Mouse (Mus musculus) intestine, embryonic 15.5 days (tissue): ENCODE data around the gene Ost4. TPM values are rescaled to one million over a fixed set of nuclear protein-coding genes. Genes with fewer than 3 reads are reported as not detected.

Source experiments
- ATAC-seq: fragments of 200-750 bp; cut with Nextera tagmentation; 2 replicates; pipeline ENCODE4 v1.8.0; 2017; ENCODE audit warnings: moderate TSS enrichment, moderate library complexity
- H3K27ac ChIP-seq: fragments of 300-500 bp; sonication (generic); 2 replicates; pipeline ENCODE4 v1.5.1; 2015; ENCODE audit warnings: mild to moderate bottlenecking, inconsistent platforms
- H3K27me3 ChIP-seq: fragments of 300-500 bp; sonication (generic); replicated peaks from 2 replicates; pipeline ENCODE4 v1.6.1; 2015; ENCODE audit warnings: inconsistent platforms
- H3K36me3 ChIP-seq: fragments of 300-500 bp; sonication (generic); 2 replicates; pipeline ENCODE4 v1.6.1; 2015; ENCODE audit warnings: inconsistent platforms
- H3K4me1 ChIP-seq: fragments of 300-500 bp; sonication (generic); replicated peaks from 2 replicates; pipeline ENCODE4 v1.6.1; 2015; ENCODE audit warnings: inconsistent platforms
- H3K4me2 ChIP-seq: fragments of 300-500 bp; sonication (generic); replicated peaks from 2 replicates; pipeline ENCODE4 v1.6.1; 2015; ENCODE audit warnings: mild to moderate bottlenecking, inconsistent platforms
- H3K4me3 ChIP-seq: fragments of 300-500 bp; sonication (generic); replicated peaks from 2 replicates; pipeline ENCODE4 v1.5.1; 2015; ENCODE audit warnings: inconsistent platforms
- H3K9ac ChIP-seq: fragments of 300-500 bp; sonication (generic); 2 replicates; pipeline ENCODE4 v1.6.1; 2015; ENCODE audit warnings: inconsistent platforms
- H3K9me3 ChIP-seq: fragments of 300-500 bp; sonication (generic); 2 replicates; pipeline ENCODE4 v1.6.1; 2016; ENCODE audit warnings: inconsistent platforms
- WGBS: fragments of 180-500 bp; shearing (Covaris S2); methylation state at CpG from one replicate; pipeline ENCODE4 v1.1.7; 2015; 5-methylcytosine and 5-hydroxymethylcytosine counted together
- polyA plus RNA-seq: library from polyadenylated mRNA; unstranded; fragments of >200 nt; fragmentation: Nextera tagmentation; extraction: Ambion mirVana; gene quantifications from 2 replicates; pipeline ENCODE4 v1.2.1, GENCODE M21; 2015

Gene Ost4
- polyA plus RNA-seq: 449 and 476 TPM in 2 replicates

DNA sequence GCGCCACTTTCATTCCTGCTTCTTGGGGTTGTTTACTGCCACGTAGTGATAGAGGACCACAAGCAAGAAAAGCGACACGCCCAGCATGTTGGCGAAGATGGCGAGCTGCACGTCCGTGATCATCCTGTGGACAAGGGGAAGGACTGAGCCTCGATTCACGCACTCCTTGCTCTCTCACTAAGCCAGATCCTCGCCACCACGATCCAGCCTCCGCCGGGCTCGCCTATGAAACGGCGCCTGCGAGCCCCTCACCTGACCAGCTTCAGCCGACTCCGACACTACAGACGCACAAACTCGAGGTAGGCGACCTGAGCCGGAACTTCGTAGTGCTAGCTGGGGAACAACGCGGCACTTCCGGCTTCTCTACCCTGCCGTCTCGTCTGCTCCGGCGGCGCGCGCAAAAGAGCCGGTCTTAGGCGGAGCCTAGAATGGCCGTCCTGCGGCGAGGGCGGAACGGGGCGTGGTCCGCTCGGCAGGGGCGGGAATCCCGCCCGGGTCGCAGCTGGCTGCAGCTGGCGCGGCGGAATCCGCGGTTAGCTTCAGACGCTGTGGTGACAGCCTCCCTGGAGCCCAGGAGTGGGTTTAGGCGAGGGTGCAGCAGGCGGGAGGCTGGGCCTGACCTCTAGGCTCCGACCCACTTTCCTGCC, at the start of gene Ost4:
Ost4 (minus strand) TSS at position 376 of the 647 bp plus-strand sequence.
- Histone ChIP-seq H3K4me2 (peak within 1 kb of the TSS; percentile 93), H3K36me3 (peaks cover 21% of the 10 kb centered on the region; the same call in 1 of the 2 replicates), H3K9me3 (no peaks in the 10 kb centered on the region), H3K27ac (peak within 1 kb of the TSS; percentile 98), H3K4me1 (peaks cover 54% of the 10 kb centered on the region), H3K9ac (peak within 1 kb of the TSS; percentile 79), H3K27me3 (no peaks in the 10 kb centered on the region), H3K4me3 (peak within 1 kb of the TSS; percentile 76)
- WGBS: under 1% methylated on average over 58 of the region's 58 CpGs
- peak; percentile 96 for ATAC-seq

GRCm38 (mm10) chr5:30955751-30956150, 48.2 kb upstream of the Ost4 start:
- Histone ChIP-seq H3K9me3 (no peaks in the 10 kb centered on the region), H3K9ac (no peak overlapping the region), H3K27me3 (no peaks in the 10 kb centered on the region), H3K4me2 (no peak overlapping the region), H3K36me3 (peaks cover 33% of the 10 kb centered on the region), H3K4me3 (no peak overlapping the region), H3K4me1 (peaks cover 17% of the 10 kb centered on the region), H3K27ac (no peak overlapping the region)
- no peak for ATAC-seq
- WGBS: 93% methylated on average over 6 of the region's 6 CpGs

DNA sequence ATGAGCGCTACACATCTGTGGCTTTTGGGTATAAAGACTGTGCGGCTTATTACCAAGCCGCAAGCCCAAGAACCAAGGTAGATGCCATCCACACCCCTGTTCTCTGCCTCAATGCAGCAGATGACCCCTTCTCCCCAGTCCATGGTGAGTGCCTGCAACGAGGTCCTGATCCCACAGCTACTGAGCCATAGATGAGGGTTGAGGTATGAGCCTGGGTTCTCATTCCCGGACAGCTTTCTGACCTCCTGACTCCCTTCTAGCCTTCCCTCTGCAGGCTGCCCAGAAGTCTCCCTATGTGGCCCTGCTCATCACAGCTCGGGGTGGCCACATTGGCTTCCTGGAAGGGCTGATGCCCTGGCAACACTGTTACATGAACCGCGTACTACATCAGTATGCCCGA, 47.0 kb upstream of the Ost4 start:
- Histone ChIP-seq H3K27ac (no peak overlapping the region), H3K9me3 (no peaks in the 10 kb centered on the region), H3K4me2 (no peak overlapping the region), H3K9ac (no peak overlapping the region), H3K27me3 (no peaks in the 10 kb centered on the region), H3K4me1 (peaks cover 17% of the 10 kb centered on the region), H3K4me3 (no peak overlapping the region), H3K36me3 (peaks cover 33% of the 10 kb centered on the region)
- WGBS: 91% methylated on average over 9 of the region's 9 CpGs
- ATAC-seq: no peak

GRCm38 (mm10) chr5:30954065-30954464, 46.5 kb upstream of the Ost4 start:
- Histone ChIP-seq H3K27me3 (no peaks in the 10 kb centered on the region), H3K27ac (no peak overlapping the region), H3K9me3 (no peaks in the 10 kb centered on the region), H3K9ac (no peak overlapping the region), H3K4me1 (peaks cover 20% of the 10 kb centered on the region), H3K4me3 (no peak overlapping the region), H3K36me3 (peaks cover 33% of the 10 kb centered on the region), H3K4me2 (no peak overlapping the region)
- WGBS: 95% methylated on average over 6 of the region's 6 CpGs
- ATAC-seq: no peak

GRCm38 (mm10) chr5:30952551-30952950, 45.0 kb upstream of the Ost4 start:
- Histone ChIP-seq H3K9me3 (no peaks in the 10 kb centered on the region), H3K4me3 (no peak overlapping the region), H3K4me1 (peaks cover 8% of the 10 kb centered on the region), H3K4me2 (no peak overlapping the region), H3K9ac (no peak overlapping the region), H3K27ac (no peak overlapping the region), H3K27me3 (no peaks in the 10 kb centered on the region), H3K36me3 (peaks cover 27% of the 10 kb centered on the region)
- WGBS: 84% methylated on average over 5 of the region's 5 CpGs
- no peak for ATAC-seq

DNA sequence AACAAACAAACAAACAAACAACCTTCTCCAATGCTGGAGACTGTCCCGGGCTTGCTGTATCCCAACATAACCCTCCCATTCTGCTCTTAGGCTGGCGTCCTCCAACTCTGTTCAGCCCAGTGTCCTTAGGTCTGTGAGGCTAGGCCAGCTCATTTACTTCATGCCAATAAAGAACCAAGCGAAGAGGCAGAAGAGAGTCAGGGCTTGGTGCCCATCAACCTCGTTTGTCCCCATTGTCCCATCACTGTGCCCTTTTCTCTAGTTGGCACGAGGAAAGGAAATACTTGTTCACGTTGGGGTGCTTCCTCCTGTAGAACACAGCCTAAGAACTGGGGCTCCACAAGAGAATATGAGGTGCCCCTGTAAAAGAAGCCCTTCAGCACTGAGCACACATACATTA, 44.1 kb upstream of the Ost4 start:
- H3K4me1 ChIP-seq: peaks cover 7% of the 10 kb centered on the region
- H3K36me3 ChIP-seq: peaks cover 27% of the 10 kb centered on the region
- no peaks in the 10 kb centered on the region for H3K9me3 ChIP-seq
- no peaks in the 10 kb centered on the region for H3K27me3 ChIP-seq
- no peak overlapping the region for H3K4me2 ChIP-seq
- no peak overlapping the region for H3K9ac ChIP-seq
- H3K4me3 ChIP-seq: no peak overlapping the region
- 0 out of 2 replicates have a peak overlapping the region, but pooled peaks have one; percentile 19 for H3K27ac ChIP-seq
- 84% methylated on average over 6 of the region's 6 CpGs for WGBS
- no peak for ATAC-seq

GRCm38 (mm10) chr5:30950922-30951321, 43.3 kb upstream of the Ost4 start:
- H3K4me3 ChIP-seq: no peak overlapping the region
- ATAC-seq: no peak
- peak overlapping the region; percentile 88; the same call in 1 of the 2 replicates for H3K4me2 ChIP-seq
- H3K4me1 ChIP-seq: peaks cover 7% of the 10 kb centered on the region
- peaks cover 25% of the 10 kb centered on the region for H3K36me3 ChIP-seq
- WGBS: 90% methylated on average over 2 of the region's 2 CpGs
- H3K27me3 ChIP-seq: no peaks in the 10 kb centered on the region
- H3K9ac ChIP-seq: no peak overlapping the region
- H3K9me3 ChIP-seq: no peaks in the 10 kb centered on the region
- H3K27ac ChIP-seq: no peak overlapping the region

- peak overlapping the region; percentile 62 for H3K4me3 ChIP-seq
- no peaks in the 10 kb centered on the region for H3K27me3 ChIP-seq
- 0 out of 2 replicates have a peak, but pooled peaks have one; percentile 0 for ATAC-seq
- peak overlapping the region; percentile 88 for H3K4me2 ChIP-seq
- peaks cover 8% of the 10 kb centered on the region for H3K4me1 ChIP-seq
- 59% methylated on average over 4 of the region's 4 CpGs for WGBS
- peak overlapping the region; percentile 56 for H3K9ac ChIP-seq
- no peaks in the 10 kb centered on the region for H3K9me3 ChIP-seq
- H3K36me3 ChIP-seq: peaks cover 20% of the 10 kb centered on the region
- peak overlapping the region; percentile 82; the same call in 1 of the 2 replicates for H3K27ac ChIP-seq
These were observed 42.9 kb upstream of the Ost4 start for GRCm38 (mm10) chr5:30950451-30950850.

GRCm38 (mm10) chr5:30949654-30950326, 42.2 kb upstream of the Ost4 start:
- under 1% methylated on average over 31 of the region's 31 CpGs for WGBS
- H3K36me3 ChIP-seq: peaks cover 14% of the 10 kb centered on the region
- no peaks in the 10 kb centered on the region for H3K9me3 ChIP-seq
- H3K4me3 ChIP-seq: peak overlapping the region; percentile 62
- H3K4me1 ChIP-seq: peaks cover 14% of the 10 kb centered on the region
- H3K27me3 ChIP-seq: no peaks in the 10 kb centered on the region
- peak overlapping the region; percentile 56 for H3K9ac ChIP-seq
- peak; percentile 89 for ATAC-seq
- H3K27ac ChIP-seq: peak overlapping the region; percentile 82
- H3K4me2 ChIP-seq: peak overlapping the region; percentile 88

GRCm38 (mm10) chr5:30948620-30949019, 41.0 kb upstream of the Ost4 start:
- peak; percentile 49 for ATAC-seq
- Histone ChIP-seq H3K27ac (peak overlapping the region; percentile 69), H3K27me3 (no peaks in the 10 kb centered on the region), H3K9ac (no peak overlapping the region), H3K4me3 (no peak overlapping the region), H3K4me2 (peak overlapping the region; percentile 88; the same call in 1 of the 2 replicates), H3K9me3 (no peaks in the 10 kb centered on the region), H3K4me1 (peaks cover 15% of the 10 kb centered on the region), H3K36me3 (peaks cover 2% of the 10 kb centered on the region; the same call in 1 of the 2 replicates)
- 69% methylated on average over 5 of the region's 5 CpGs for WGBS

DNA sequence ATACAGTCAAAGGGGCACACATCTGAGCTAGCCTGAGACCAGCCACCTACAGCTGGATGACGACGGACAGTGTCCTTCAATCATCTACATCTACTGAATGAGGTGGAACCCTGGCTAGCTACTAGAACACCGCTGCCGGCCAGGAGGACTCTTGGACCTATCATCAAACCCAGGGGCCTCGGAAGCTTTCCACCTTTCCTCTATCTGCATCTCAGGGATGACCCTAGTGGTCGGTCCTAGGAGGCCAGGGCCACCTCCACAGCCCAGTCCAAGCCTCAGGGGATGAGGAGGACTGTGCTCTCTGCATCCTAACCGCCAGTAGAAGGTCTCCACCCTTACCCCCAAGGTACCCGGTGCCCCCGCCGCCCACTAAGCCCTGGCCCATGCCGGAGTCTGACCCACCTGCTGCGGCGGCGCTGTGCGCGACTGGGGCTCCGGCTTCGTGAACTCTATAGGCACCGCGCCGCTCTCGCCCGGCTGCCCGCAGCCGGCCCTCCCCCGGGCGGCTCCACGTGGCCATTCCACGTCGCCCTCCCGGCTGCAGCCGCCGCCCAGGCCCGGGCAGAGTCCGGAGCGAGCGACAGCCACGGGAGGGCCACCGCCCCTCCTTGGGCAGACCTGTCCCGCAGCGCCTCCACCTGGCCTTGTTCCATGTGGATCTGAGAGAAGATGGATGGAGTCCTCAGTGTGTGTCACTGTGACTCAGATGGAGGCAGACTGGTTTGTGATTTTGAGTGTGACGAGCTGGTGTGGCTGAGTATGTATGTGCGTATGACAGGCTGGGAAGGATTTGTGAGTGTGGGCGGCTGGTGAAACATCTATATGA, 37.6 kb upstream of the Ost4 start, which contains the start of gene Cgref1:
Cgref1 (minus strand) TSS at position 636 of the 826 bp plus-strand sequence.
- peak within 1 kb of the TSS; percentile 43 for H3K9ac ChIP-seq
- H3K4me1 ChIP-seq: peaks cover 15% of the 10 kb centered on the region
- H3K9me3 ChIP-seq: no peaks in the 10 kb centered on the region
- H3K4me2 ChIP-seq: peak within 1 kb of the TSS; percentile 90
- H3K36me3 ChIP-seq: no peaks in the 10 kb centered on the region
- peak; percentile 77 for ATAC-seq
- 6% methylated on average over 44 of the region's 44 CpGs for WGBS
- no peak within 1 kb of the TSS for H3K27ac ChIP-seq
- peak within 1 kb of the TSS; percentile 48 for H3K4me3 ChIP-seq
- H3K27me3 ChIP-seq: no peaks in the 10 kb centered on the region

DNA sequence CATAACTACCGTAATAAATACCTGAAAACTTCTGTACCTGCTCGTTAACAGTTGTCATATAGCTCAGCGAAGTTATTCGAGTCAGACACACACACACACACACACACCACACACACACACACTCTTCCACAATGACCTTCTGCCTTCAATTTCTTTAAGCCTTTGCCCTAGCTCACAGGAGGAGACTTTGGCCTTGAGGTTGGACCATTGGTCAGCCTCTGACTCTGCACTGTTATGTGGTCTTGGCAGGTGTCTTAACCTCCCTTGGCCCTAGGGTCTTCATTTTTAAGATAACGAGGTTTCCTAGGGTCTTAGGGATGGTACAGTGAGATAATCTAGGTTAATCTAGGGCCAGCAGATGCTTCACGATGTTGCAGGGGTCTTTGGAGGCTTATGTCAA, 36.8 kb upstream of the Ost4 start:
- H3K9ac ChIP-seq: no peak overlapping the region
- WGBS: 88% methylated on average over 6 of the region's 6 CpGs
- peaks cover 13% of the 10 kb centered on the region for H3K4me1 ChIP-seq
- ATAC-seq: no peak
- H3K4me2 ChIP-seq: peak overlapping the region; percentile 90; the same call in 1 of the 2 replicates
- no peak overlapping the region for H3K27ac ChIP-seq
- H3K4me3 ChIP-seq: 0 out of 2 replicates have a peak overlapping the region, but pooled peaks have one; percentile 48
- H3K27me3 ChIP-seq: no peaks in the 10 kb centered on the region
- no peaks in the 10 kb centered on the region for H3K36me3 ChIP-seq
- no peaks in the 10 kb centered on the region for H3K9me3 ChIP-seq
